Mouse (Mus musculus) subcutaneous adipose tissue, adult 2 months (tissue): ENCODE results near the gene Vamp1. TPM values are rescaled to one million over a fixed set of nuclear protein-coding genes. Genes with fewer than 3 reads are reported as not detected.

ENCODE experiments used
- polyA plus RNA-seq: library from polyadenylated mRNA; depleted of rRNA; stranded (reverse); fragments of >200 nt; gene quantifications from 2 replicates; pipeline ENCODE4 v1.2.3, GENCODE M21; 2012; ENCODE audit warnings: low replicate concordance; rRNA removed

Vamp1 gene
- polyA plus RNA-seq, result 17.3 and 19.7 TPM in 2 replicates

GRCm38 (mm10) chr6:125215148-125215954 is at the start of gene Vamp1:
Vamp1 (plus strand) TSS chr6:125215551.

GRCm38 (mm10) chr6:125166051-125166751 is 49.1 kb upstream of the Vamp1 start, which contains the start of gene Gapdh:
Gapdh (minus strand) TSS chr6:125166467.

DNA sequence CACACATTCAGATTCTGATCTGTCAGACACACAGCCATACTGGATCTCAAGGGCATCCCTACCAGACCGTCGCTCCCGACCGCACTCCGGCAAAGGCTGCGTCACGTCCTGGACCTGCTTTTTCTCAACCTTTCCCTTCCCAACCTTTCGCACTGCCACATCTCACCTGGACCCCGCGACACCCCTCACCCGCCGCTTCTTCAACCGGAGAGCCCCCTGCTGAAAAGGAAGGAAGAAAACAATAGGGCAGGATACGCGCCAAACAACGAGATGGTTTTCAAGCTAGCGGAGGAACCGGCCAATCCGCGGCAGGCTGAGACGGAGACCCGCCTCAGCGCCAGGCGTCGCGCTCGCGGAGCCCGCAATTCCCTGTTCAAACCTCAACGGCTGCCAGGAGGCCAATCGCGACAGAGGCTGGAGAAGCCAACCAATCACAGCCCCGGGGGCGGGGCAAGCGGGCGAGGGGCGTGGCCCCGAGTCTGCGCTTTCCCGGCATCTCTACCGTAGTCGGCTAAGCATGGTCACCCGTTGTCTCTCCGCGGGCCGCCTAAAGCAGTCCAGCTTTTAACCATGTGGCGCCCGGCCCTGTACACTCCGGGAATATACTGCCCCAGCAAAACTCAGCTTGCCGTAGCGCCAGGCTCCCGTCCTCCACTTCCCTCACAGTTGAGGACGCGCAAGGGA is 23.9 kb upstream of the Vamp1 start, which contains the start of the genes Ncapd2 and Mrpl51:
Gene Ncapd2 (minus strand): TSS at position 370 of the 684 bp plus-strand sequence.
Gene Mrpl51 (plus strand): TSS at position 470 of the 684 bp plus-strand sequence.

DNA sequence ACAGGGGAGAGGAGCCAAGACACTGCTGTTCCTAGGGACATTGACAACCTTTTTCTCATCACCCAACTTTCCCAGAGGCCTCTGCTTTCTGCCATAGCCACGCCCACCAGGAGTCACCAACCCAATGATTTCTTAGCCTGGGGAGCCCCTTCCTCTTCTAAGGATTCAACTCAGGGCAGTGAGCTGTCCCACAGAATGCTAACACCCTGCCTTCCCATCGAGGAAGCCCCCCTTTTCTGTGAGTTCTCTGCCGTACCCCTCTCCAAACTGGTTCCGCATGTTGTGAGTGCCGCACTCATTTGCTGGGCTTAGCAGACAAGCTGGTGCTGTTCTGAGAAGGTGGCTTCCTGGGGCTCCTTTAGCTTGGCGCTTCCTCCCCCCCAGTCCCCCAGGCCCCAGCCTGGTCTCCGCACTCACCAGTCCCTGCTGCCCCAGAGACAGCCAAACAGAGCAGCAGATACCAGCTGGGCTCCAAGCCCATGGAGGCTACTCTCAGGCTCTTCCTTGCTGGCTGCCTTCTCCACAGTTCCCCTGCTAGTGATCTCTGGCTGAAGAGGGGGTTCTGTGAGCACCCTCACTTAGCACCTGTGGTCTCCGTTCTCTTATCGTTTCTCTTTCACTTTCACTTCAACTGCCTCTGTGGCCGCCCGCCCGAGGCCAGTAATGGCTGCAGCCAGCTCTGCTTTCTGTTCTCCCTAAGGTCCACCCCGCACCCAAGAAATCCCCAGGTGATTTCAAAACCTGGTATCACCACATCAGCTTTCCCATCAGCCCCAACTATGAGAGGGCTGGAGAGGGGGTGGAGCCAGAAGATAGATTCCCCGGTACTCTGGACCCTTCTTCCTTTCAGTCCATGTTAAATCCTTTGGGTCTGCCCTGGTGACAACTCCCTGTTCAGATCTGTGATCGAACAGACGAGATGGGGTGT is 16.0 kb downstream of the Vamp1 start, which contains the start of gene Tapbpl:
Gene Tapbpl (minus strand): TSS at position 744 of the 928 bp plus-strand sequence.

DNA sequence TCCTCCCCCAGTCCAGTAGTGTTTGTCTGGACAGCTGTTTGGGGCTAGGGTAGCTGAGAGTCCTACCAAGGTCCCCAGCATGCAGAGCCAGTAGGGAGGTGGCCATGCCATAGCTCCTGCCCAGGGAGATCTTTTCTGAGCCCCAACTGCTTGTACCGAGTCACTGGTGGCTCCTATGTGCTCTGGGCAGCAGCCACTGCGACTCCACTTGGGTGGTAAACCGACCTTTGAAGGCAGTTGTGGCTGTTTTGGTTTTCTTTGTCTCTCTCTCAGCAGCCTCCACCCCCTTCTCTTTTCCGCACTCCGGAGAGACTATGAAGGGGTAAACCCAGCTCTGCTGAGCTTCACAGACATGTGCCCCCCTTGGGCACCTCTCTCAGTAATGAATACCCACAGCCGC is 21.4 kb downstream of the Vamp1 start, which contains the start of gene Cd27:
Gene Cd27 (minus strand): TSS at position 229 of the 400 bp plus-strand sequence.

DNA sequence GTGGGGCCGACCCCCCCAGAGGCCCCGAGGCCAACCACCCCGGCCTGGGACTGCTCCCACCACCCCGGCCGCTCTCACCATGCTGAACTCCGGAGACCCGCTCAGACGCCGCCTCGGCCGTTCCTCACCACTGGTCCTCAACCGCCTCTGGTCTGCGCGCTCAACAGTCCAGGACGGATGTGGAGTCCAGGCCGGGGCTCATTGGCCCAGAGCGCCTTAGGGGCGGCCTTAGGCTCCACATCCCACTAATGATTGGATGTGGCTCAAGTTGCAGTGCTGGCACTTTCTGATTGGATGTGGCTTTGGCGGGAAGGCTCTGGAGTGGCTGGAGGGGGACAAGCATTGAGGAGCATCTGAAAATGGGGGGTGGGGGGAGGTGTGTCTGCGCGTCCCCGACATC is 70.5 kb downstream of the Vamp1 start, which contains the start of gene Tuba3a:
Gene Tuba3a (minus strand): TSS at position 153 of the 400 bp plus-strand sequence.

Other genes with a start within 250 kb of the Vamp1 start
- 3.7 and 15.6 TPM in 2 replicates for gene Pianp, start 218.9 kb upstream of the Vamp1 start, polyA plus RNA-seq
- 49.1 and 77.6 TPM in 2 replicates for gene Zfp384, start 206.4 kb upstream of the Vamp1 start, polyA plus RNA-seq
- gene Ing4, start 175.8 kb upstream of the Vamp1 start, polyA plus RNA-seq, result 69.3 and 75.0 TPM in 2 replicates
- 11.9 and 31.8 TPM in 2 replicates for gene Acrbp, start 165.9 kb upstream of the Vamp1 start, polyA plus RNA-seq
- 5.0 and 8.4 TPM in 2 replicates for gene Lpar5, start 147.6 kb upstream of the Vamp1 start, polyA plus RNA-seq
- gene Chd4, start 119.6 kb upstream of the Vamp1 start, polyA plus RNA-seq, result 42.0 and 131 TPM in 2 replicates
- 13.7 and 35.1 TPM in 2 replicates for gene Nop2, start 83.6 kb upstream of the Vamp1 start, polyA plus RNA-seq
- 32.5 and 35.6 TPM in 2 replicates for gene Iffo1, start 70.3 kb upstream of the Vamp1 start, polyA plus RNA-seq
- gene Gapdh, start 49.1 kb upstream of the Vamp1 start, polyA plus RNA-seq, result 4,033 and 4,268 TPM in 2 replicates
- 29.9 and 68.5 TPM in 2 replicates for gene Ncapd2, start 23.9 kb upstream of the Vamp1 start, polyA plus RNA-seq
- gene Mrpl51, start 23.8 kb upstream of the Vamp1 start, polyA plus RNA-seq, result 62.0 and 70.3 TPM in 2 replicates
- 25.0 and 26.3 TPM in 2 replicates for gene Tapbpl, start 16.3 kb downstream of the Vamp1 start, polyA plus RNA-seq
- 1.6 and 2.2 TPM in 2 replicates for gene Cd27, start 21.5 kb downstream of the Vamp1 start, polyA plus RNA-seq
- gene Tuba3a, start 70.5 kb downstream of the Vamp1 start, polyA plus RNA-seq, result not detected in 2 replicates
- 118 and 131 TPM in 2 replicates for gene Ltbr, start 98.3 kb downstream of the Vamp1 start, polyA plus RNA-seq
- 1.2 and 5.0 TPM in 2 replicates for gene Scnn1a, start 105.1 kb downstream of the Vamp1 start, polyA plus RNA-seq
- gene Tnfrsf1a, start 133.8 kb downstream of the Vamp1 start, polyA plus RNA-seq, result 249 and 252 TPM in 2 replicates
- gene Plekhg6, start 165.2 kb downstream of the Vamp1 start, polyA plus RNA-seq, result 1.4 and 1.5 TPM in 2 replicates